Mouse (Mus musculus) CH12.LX (cell line): ENCODE measurements around the gene Brat1.

Experiments
- BHLHE40 ChIP-seq: IDR thresholded peaks from 2 replicates; pipeline ENCODE4 v1.6.1; 2011; ENCODE audit warnings: mild to moderate bottlenecking, low read depth, low read length, improper control_type of control experiment
- CHD1 ChIP-seq: IDR thresholded peaks from 2 replicates; pipeline ENCODE4 v1.6.1; 2012; ENCODE audit warnings: low read depth, low read length, improper control_type of control experiment, inconsistent platforms
- CTCF ChIP-seq, 2 experiments: IDR thresholded peaks in 1 of 2; conservative IDR thresholded peaks in 1 of 2; 2 replicates each; pipeline ENCODE4 v1.5.1; 2011 to 2012; ENCODE audit warnings: low read depth in 2 of 2, low read length in 2 of 2, improper control_type of control experiment in 1 of 2, inconsistent platforms in 1 of 2, mild to moderate bottlenecking in 1 of 2, moderate library complexity in 1 of 2
- EP300 ChIP-seq: IDR thresholded peaks from 2 replicates; pipeline ENCODE4 v1.6.1; 2011; ENCODE audit warnings: low read length, improper control_type of control experiment
- GABPA ChIP-seq: IDR thresholded peaks from 2 replicates; pipeline ENCODE4 v1.6.1; 2012; ENCODE audit warnings: low read depth, low read length, improper control_type of control experiment, inconsistent platforms; ENCODE audit not compliant: insufficient replicate concordance
- MAX ChIP-seq: IDR thresholded peaks from 2 replicates; pipeline ENCODE4 v1.6.1; 2011; ENCODE audit warnings: low read length, improper control_type of control experiment
- MEF2A ChIP-seq: IDR thresholded peaks from 2 replicates; pipeline ENCODE4 v1.6.1; 2014; ENCODE audit warnings: low read depth, mild to moderate bottlenecking, inconsistent platforms, low read length, improper control_type of control experiment, borderline replicate concordance
- POLR2A ChIP-seq: IDR thresholded peaks from 2 replicates; pipeline ENCODE4 v1.6.1; 2011; ENCODE audit warnings: low read depth, mild to moderate bottlenecking, improper control_type of control experiment, low read length
- RCOR1 ChIP-seq: conservative IDR thresholded peaks from 2 replicates; pipeline ENCODE4 v1.6.1; 2012; ENCODE audit warnings: low read depth, mild to moderate bottlenecking, inconsistent platforms, low read length, improper control_type of control experiment
- SIN3A ChIP-seq: IDR thresholded peaks from 2 replicates; pipeline ENCODE4 v1.6.1; 2012; ENCODE audit warnings: low read length, improper control_type of control experiment, inconsistent platforms
- UBTF ChIP-seq: IDR thresholded peaks from 2 replicates; pipeline ENCODE4 v1.6.1; 2012; ENCODE audit warnings: low read depth, mild to moderate bottlenecking, inconsistent platforms, low read length, improper control_type of control experiment, moderate library complexity
- ZNF384 ChIP-seq: IDR thresholded peaks from 2 replicates; pipeline ENCODE4 v1.6.1; 2012; ENCODE audit warnings: low read depth, low read length, improper control_type of control experiment, inconsistent platforms

DNA sequence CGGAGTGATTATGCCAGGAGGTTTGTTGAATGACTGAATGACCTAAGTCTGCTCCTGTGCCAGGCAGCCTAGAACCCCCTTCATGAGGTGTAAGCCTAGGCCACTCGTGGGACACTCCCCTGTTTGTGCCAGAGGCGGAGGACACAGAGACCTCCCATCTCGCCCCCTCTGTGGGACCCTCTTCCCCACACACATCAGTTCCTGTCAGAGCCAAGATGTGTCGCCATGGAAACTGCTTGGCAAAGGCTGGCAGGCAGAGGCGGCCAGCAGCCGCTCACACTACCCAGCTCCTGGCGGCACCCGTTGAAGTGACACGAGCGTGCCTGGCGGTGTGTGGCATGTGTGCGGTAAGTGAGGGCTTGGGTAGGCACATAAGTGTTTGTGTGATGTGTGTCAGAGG lies 19.0 kb downstream of the Brat1 start, which contains the start of gene Amz1:
- TF ChIP-seq CHD1 (no peak), MAX (no peak), POLR2A (no peak), EP300 (no peak), ZNF384 (no peak), CTCF (conservative IDR thresholded peaks at IDR 0.05 in 1 of 2, IDR thresholded peaks at IDR 0.05 in 1 of 2; ENCODE audit: low read depth in 2 of 2, low read length in 2 of 2) (no peak), SIN3A (no peak), MEF2A (no peak), GABPA (no peak), RCOR1 (no peak), UBTF (no peak), BHLHE40 (no peak)
